Mouse (Mus musculus) T-cell, adult 2 months (primary cell): Measurements from ENCODE around the gene P3h3.
"Not testable (repeated sequence)": the region's sequence is repeated elsewhere in the genome, so short reads cannot be mapped to it uniquely, and the experiment has no call there.

ENCODE experiments used
- DNase-seq: peaks from one replicate; pipeline ENCODE4 v3.0.0; 2022; ENCODE audit warnings: low spot score

P3h3 gene

DNA sequence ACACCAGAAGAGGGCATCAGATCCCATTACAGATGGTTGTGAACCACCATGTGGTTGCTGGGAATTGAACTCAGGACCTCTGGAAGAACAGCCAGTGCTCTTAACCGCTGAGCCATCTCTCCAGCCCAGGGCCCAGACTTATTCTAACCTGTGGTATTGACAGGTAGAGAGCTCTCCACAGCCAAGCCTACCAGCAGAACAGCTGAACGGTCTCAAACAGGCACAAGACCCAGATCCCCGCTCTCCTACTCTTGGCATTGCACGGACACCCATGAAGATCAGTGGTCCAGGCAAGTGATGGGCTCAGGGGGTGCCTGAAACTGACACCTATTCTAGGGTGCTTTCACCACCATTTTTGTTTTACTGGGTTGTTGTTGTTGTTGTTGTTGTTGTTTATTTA lies 26.4 kb downstream of the P3h3 start:
- DNase-seq: not testable (repeated sequence)

DNA sequence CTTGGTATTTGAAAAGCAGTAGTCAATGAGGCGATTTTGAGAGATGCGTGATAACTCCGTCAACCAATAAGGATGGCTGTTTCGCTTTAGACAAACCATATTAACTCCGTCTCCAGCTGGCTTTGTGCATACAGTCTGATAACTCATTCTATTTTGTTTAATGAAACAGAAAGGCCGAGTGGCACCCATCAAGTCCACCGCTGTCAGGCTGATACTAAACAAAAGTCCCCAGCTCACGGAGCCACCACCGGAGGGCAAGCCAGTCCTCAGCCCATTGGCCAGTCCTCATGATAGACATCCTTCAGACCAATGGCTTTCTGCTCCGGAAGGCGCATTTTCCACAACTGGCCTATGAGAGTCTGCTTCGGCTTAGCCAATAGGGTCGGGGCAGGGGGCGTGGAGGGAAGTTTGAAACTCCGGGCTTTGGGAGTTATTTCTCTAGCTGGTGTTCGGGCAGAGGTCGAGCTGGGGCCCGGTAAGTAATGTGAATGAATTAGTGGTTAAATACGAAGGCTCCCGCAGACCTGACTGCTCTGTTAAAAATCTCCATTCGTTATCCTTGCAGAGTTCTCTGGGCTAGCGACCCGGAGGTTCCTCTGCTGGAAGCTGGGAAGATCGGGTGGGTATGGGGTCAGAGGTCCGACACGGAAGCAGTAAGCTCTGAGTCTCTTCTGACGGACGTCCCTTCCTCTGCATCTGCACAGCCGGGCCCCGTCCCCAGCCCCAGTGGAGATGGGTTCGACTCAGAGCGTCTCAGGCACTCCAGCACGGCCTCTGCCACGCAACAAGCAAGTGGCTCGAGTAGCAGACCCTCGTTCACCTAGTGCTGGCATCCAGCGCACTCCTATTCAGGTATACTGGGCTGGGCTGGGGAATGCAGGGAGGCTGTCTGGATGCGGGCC lies 27.5 kb downstream of the P3h3 start:
- DNase-seq: peak; percentile 90

DNA sequence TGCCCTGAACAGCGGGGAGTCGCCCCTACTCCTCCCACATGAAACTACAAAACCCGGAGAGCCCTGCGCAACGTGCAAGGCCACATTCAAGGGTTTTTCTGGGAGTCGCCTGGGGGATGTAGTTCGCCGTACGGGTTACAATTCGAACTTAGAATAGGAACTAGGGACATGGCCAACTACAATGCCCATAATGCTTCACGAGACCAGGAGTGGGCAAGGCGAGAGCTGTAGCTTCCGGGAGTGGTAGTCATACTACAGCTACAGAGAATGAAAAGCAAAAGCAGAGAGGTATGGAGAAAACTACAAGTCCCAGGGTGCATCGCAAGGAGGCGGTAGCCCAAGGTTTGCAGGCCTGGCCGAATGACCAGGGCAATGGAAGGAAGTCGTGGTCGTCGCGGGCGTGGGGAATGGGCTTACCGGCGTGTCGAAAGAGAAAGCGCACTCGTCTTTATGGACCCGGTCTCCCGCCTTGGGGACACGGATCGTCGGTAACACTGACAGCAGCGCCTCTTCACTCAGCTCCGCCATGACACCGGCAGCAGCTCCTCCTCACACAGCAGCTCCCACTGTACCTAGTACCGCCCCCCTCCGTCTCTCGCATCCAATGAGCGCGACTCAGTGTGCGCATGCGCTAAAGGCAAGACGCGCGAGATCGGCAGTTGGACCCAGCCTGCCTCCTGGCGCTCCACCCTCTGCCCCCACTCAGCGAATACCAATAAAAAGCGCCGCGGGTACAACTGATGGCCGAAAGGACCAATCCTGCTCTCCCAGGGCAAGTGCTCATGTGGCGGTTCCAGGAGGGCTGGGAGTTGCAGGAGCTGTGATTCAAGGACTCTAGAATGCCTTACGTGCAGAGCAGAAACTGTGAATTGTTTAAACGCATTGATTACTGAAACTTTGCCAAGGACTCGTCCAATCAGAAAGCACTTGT lies 28.4 kb downstream of the P3h3 start, which contains the start of the genes Usp5 and Cdca3:
Gene Usp5, minus strand, starts transcription at position 617 of the 931 bp plus-strand sequence.
Gene Cdca3, plus strand, starts transcription at position 680 of the 931 bp plus-strand sequence.
- DNase-seq: peak; percentile 100

DNA sequence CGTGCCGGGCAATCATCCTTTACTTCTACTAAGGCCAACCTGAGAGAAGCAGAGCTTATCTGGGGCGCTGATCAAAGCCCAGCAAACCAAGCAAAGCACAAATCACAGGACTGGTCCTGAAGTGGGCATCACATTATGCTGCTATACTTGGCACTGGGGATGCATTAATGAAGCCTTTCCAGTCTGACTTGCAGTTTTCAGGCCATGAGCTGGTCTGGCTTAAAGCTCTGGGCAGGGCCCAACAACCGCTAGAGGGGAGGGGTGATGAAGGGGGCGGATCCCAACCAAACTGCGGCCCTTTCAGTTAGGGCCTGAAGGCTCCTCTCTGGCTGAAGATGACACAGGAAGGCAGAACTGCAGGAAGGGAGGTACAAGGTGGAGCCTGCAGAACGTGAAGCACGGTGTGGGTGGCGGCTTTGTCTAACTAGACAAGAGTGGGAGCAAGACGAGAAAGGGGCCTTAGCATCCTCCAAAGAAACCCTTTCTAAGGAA lies 29.4 kb downstream of the P3h3 start:
- peak; percentile 20 for DNase-seq

DNA sequence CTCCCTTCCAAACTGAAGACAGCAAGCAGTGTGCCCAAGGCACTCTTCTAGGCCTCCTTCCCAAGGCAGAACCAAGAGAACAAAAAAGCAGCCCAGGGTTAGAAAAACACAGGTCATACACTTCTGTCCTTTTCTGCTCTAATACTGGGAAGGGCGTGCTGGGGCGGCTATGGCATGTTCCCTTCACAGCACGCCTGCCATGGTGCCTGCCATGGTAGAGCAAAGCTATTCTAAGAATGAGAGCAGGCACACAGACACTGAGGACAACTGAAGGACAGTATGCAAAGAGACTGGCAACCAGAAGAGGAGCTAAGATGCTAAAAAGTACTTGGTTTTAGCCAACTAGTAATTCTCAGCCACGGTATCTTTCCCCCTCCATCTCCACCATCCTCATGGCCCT lies 35.5 kb downstream of the P3h3 start:
- no peak for DNase-seq

DNA sequence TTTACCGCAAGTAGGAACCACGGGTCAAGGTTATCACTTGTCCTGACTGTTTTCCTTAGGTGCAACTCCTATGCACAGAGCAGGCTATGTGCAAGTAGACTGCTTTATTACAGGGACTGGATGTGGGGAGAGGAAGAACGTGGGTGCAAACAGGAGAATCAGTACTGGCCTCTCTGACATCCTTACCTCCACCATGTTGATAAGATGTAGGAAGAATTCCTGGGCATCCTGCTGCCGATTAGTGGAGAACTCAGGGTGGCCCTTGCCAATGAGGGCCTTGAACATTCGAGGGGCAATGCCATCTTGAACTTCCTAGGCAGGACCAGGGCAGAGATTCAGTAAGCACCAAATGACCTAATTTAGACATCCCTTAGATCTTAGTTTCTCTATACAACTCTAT lies 36.7 kb downstream of the P3h3 start:
- no peak for DNase-seq

DNA sequence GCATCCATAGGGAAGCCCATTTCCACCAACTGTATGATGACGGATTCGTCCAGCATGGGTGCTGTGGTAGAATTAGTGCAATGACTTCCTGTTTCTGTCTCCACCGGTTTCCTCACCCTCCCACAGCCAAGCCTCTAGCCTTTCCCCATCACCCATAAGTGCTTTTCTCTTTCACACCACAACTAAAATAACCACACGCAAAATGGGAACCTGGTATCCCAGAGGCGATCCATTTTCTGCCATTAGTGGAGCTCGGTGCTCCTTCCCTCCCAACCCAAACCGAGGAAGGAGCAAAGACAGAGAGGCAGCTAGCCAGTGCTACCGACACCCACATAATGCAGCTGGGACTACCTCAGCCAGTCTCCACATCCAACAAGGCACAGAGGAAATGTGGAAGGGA lies 39.6 kb downstream of the P3h3 start:
- no peak for DNase-seq

DNA sequence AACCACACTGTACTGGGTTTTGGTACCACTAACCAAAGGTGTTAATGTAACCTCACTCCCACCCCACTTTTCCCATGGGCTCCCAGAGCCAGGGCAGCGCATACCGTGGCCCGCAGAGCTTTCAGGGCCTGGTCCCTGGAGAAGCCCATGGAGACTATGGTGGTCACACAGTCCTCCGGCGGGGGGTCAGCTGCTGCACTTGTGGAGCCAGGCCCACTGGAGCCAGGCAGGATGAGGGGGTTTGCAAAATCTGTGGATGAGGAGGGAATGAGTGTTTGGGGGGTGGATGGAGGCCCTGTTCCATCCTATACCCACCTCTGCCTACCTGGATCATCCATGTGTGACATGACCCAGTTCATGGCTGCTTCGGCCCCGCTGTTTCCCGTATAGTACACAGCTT lies 40.0 kb downstream of the P3h3 start:
- DNase-seq: no peak

DNA sequence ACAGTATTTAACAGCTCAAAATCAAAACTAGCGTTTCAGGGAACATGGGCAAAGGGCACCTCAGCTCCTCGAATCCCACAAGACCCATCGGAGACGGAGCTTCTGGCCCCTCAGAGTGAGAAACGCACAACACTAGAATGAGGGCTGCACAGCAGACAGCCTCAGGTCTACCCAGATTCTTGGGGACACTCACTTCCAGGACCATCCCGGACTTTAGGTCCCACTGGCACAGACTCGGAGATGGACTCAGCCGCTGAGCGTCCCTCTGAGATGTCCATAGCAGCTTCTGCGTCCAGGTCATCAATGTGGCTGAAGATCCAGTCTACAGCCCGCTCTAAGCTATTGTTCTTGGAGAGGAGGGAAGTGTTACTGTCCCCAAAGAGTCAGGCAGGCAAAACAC lies 40.4 kb downstream of the P3h3 start:
- no peak for DNase-seq

DNA sequence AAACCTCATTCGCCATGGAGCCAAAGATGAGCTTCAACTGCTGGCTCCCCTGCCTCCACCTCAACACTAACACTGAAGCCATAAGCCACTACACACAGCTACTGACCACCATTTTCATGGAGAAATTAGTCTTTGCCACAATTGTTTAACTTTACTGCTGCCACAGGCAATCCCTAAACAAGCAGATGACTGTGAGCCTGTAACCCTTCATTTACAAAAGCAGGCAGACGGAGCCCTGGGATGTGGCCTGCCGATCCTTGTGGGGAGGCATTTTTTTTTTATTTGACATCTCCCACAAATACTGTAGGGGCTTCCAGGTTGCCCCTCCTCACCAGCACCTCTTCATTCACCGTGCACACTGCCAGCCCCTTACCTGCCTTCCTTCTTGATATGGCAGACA lies 40.9 kb downstream of the P3h3 start:
- DNase-seq: no peak

DNA sequence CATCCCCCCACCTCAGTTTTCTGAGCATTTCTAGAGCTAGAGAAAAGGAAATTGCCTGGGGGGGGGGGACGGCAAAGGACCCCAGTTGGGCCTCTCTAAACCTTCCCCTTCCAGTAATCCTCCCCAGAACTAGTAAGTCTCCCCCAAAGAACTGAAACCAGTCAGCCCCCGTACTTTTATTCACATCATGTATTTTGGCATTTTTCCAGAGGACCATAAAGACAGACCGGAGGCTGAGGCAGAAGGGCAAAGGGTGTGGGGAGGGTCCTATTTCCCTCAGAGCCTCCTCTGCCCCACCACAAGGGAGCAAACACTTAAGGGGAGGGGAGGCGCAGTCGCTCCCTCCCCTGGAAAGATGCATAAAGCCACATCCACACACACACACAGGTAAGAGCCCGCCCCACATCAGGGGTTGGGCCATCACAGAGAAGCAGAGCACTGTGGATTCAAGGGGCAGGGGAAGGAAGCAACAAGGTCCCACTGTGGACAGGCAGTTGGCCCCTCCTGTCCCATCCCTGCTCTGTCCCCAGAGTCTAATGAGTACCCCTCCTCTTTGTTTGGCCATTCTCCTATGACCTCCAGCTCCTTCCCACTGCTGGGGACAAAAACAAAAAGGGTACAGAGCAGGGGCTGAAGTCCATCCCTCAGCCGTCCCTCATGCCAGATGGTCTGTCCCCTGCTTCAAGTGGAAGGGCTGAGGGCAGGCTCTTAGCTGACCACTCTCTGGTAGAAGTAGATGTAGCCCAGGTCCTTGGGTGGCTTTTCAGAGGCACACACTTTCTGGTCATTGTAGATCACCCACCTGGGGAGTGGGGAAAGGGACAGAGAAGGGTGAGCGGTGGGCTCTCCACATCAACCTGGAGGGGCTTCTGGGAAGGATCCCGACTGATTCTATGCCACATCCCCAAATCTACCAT lies 42.4 kb downstream of the P3h3 start:
- DNase-seq: no peak

DNA sequence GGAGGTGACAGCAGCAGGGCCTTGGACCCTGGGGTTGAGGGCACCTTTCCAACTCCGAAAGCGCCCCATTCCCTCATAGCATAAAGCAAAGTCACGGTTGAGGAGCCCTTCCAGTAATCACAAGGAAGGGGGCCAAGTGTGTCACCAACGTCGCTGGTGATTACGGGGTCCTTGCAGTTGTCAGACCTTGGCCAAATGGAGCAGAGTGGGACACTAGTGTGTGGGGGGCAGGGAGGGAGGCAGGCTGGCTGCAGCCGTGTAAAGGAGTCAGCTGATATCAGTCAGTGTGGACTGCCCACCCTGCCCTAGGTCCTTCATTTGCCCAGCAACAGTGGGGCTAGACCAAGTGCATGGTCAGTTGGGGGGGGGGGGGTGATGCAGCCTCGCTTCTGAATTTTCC lies 43.1 kb downstream of the P3h3 start:
- DNase-seq: no peak

DNA sequence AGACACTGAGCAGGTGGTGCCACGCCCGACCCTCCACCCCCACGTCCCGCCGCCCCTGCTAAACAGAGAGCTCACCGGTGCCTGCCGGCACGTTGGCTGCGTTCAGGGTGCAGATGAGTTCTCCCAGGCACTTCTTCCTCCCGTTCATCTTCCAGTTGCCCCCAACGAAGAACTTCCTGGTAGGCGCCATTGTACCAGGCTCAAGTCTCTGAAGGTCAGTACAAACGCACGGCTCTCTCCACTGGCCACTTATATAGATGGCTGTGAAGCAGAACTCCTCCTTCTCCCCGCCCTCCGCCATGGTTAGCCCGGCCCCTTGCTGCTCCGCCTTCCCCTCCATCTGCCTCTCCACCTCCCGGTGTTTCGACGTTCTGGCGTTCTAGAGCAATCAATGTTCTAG lies 43.6 kb downstream of the P3h3 start, which contains the start of gene Tpi1:
Gene Tpi1, minus strand, starts transcription at position 364 of the 400 bp plus-strand sequence.
- DNase-seq: peak; percentile 77

DNA sequence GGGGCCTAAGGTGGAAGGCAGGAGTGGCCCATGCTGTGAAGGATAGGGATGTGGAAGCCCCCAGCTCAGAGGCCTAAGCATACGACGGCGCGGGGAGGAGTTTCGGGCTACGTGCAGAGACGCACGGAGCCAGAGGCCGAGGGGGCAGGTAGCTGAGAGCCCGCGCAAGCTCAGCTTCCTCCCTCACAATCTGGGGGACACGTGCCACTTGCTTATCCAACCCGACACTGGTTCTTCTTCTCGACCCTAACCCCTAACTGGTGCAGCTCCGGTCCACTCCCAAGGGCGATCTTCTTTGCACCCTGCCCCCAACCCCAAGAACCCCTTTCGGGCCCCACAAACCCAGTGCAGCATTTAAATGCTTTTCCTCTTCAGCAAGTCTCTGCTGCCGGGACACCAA lies 44.1 kb downstream of the P3h3 start:
- DNase-seq: peak; percentile 62

DNA sequence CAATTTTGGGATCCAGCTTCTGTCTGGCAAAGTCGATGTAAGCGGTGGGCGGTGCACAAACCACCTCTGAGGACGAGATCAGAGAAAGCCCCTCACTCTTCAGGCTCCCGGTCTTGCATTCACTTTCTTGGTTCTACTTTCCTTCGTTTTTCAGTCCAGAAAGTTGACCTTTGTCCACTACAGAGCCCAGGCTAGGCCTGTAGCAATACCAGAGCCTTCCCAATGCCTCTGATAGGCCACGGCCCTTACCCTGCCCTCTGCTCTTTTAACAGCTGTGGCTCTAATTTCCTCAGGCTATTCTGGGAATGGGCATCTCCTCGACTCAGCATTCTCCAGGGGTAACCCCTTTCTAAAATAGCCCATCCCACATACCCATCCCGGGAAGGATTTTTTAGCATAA lies 44.7 kb downstream of the P3h3 start:
- DNase-seq: no peak

DNA sequence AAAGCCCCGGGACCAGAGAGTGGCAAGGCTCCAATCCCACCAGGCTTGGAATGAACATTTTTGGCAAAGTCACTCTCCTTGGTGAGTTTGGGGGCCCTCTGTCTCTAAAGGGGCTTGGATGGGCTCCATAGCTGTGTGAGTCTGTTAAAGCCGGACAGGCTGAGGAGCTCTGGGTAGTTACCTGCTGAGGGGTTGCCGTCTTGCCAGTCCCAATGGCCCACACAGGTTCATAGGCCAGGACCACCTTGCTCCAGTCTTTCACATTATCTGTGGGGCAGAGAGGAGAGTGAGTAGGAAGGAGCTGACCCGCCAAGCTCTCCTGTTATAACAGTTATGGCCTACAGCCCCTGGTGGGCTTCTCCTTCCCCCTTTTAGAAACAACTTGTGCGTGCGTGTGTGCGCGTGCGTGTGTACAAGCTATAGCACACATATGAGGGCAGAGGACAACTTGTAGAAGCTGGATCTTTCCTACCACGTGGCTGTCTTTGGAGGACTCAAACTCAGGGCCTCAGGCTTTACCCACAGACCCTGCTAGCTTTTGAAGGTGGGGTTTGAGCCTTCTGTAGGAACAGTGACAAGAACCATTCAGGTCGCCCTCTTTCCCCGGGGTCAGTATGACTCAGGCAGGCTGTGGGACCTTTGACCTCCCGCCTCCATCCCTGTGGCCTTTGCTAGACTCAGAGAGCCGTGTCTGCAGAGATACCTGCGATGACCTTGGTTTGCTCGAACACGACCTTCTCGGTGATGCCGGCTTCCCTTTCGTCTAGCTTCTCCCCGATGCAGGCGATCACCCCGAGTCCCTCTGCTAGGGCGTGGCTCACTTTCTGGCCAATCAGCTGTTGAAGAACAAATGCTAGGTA lies 45.6 kb downstream of the P3h3 start:
- DNase-seq: no peak

DNA sequence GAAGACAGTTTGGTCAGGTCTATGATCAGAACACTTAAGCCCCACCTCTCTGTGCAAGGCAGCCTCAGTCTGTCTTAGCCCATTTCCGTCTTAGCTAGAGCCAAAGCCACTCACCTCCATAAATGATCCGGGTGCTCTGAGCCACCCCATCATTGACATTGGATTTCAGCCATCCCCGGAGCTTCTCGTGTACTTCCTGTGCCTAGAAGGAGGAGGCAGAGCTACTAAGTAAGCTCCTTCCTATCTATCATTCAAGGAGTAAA lies 46.2 kb downstream of the P3h3 start:
- no peak for DNase-seq

DNA sequence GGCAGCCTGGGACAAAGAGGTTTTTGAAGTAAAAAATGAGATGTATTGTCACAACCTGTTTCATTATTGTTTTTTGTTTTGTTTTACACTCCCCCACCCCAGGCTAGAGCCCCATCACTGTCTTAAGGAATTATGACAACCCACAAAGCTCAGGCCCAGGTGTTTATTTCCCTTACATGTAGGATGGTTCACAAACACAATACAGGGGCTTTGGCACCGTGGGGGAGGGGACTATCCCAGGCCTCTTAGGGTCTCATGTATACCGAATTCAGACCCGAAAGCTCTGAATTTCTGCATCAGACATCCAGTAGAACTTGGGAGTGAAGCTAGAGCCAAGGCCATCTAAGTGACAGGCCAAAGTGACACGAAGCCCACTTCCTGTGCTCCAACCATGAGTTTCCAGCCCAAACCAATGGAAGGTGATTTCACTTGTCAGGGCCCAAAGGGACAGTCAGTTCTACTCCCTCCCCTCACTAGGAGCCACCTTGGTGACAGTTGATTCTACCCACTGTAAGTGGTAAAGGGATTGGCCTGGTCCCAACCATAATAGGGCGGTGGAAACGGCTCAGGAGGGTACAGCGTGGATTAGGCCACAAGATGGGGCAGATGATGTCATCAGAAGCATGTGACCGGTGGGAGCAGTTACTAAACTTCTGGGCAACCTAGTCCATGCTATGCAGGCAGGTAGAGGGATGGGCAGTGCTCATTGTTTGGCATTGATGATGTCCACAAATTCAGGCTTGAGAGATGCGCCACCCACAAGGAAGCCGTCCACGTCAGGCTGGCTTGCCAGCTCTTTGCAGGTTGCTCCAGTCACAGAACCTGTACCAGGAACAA lies 46.8 kb downstream of the P3h3 start:
- DNase-seq: not testable (repeated sequence)

DNA sequence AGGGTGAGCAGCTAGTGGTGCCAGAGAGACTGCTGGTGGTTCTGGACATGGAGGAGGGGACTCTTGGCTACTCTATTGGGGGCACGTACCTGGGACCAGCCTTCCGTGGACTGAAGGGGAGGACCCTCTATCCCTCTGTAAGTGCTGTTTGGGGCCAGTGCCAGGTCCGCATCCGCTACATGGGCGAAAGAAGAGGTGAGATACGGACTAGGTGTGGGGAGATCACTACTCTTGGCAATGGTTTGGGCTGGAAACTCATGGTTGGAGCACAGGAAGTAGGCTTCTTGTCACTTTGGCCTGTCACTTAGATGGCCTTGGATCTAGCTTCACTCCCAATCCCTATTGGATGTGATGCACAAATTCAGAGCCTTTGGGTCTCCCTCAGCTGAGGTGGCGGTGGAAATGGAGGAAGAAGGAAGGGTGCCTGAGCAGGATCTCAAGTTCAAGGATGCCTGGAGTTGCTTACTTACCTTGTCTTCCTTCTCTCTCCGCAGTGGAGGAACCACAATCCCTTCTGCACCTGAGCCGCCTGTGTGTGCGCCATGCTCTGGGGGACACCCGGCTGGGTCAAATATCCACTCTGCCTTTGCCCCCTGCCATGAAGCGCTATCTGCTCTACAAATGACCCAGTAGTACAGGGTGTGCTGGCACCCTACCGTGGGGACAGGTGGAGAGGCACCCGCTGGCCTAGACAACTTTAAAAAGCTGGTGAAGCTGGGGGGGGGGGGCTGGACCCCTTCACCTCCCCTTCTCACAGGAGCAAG lies 47.6 kb downstream of the P3h3 start:
- no peak for DNase-seq
